8 mouse cellular contexts compared by ENCODE assay signal in the genomic region with DNA sequence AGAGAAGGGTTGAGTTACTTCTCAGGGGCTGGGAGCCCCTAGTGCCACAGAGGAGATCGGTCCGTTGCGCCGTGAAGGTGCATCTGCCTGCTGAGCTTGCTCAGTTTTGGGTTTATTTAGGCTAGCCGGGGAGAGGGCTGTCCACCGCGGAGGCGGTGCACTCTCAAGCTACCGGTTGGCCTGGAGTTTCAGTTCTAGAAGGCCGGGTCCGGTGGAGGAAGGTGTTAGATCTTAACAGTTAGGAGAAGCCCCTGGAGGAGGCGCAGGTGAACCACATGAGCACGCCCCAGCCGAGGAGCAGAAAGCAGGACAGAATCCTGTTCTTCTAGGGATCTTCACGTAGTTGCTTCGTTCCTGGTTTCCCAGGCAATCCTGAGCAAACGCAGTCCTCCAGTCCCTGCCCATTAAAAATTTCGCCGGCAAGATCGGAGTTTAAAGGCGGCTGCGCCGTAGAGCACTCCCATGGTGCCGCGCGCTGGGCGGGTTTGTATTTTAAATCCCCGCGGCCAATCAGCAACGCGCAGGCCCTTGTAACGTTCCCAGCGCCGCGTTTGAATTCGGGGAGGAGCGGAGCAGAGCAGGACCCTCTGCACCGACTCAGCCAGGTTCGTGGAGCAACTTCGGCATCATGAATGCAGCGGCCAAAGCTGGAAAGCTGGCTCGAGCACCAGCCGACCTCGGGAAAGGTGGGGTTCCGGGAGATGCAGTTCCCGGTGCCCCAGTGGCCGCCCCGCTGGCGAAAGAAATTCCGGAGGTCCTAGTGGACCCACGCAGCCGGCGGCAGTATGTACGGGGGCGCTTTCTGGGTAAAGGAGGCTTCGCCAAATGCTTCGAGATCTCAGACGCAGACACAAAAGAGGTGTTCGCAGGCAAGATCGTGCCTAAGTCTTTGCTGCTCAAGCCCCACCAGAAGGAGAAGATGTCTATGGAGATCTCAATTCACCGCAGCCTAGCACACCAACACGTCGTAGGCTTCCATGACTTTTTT. TPM values are rescaled to one million over a fixed set of nuclear protein-coding genes. Genes with fewer than 3 reads are reported as not detected.
DNase-seq lines count a peak whose midpoint lies in the region; ATAC-seq lines count a peak whose summit lies in the region.

TSS of gene Plk1 (plus strand) at position 525 of the 988 bp plus-strand sequence.

- H3K27me3 ChIP-seq in embryonic facial prominence, embryonic 11.5 days (ENCODE audit: control insufficient read depth, insufficient read depth, low read length), result no peaks in the 10 kb centered on the region
- H3K27me3 ChIP-seq in limb, embryonic 10.5 days (ENCODE audit: low read depth, poor library complexity, severe bottlenecking), result no peaks in the 10 kb centered on the region
- H3K27me3 ChIP-seq in midbrain, embryonic 13.5 days, result no peaks in the 10 kb centered on the region

- DNase-seq in urinary bladder, adult 18-20 months (ENCODE audit: low spot score in 2 of 2), result peak; percentile 60 to 62
- DNase-seq in urinary bladder, postnatal 10 days (ENCODE audit: low spot score), result no peak
- DNase-seq in embryonic facial prominence, embryonic 11.5 days (ENCODE audit: low spot score), result peak; percentile 95
- peak; percentile 65 for DNase-seq in kidney, adult 11 months
- peak; percentile 92 for DNase-seq in limb, embryonic 10.5 days (ENCODE audit: low spot score)
- peak; percentile 46 to 65 for DNase-seq in spleen, adult 18-20 months

- H3K4me3 ChIP-seq in embryonic facial prominence, embryonic 11.5 days (ENCODE audit: low read depth, low read length), result peak within 1 kb of the TSS; percentile 73
- H3K4me3 ChIP-seq in limb, embryonic 10.5 days, result peak within 1 kb of the TSS; percentile 82
- H3K4me3 ChIP-seq in midbrain, embryonic 13.5 days (replicated peaks), result peak within 1 kb of the TSS; percentile 59

- WGBS in embryonic facial prominence, embryonic 11.5 days, result under 1% methylated on average over 63 of the region's 63 CpGs
- WGBS in limb, embryonic 10.5 days, result under 1% methylated on average over 63 of the region's 63 CpGs
- under 1% methylated on average over 63 of the region's 63 CpGs for WGBS in midbrain, embryonic 13.5 days

- H3K4me1 ChIP-seq in embryonic facial prominence, embryonic 11.5 days (ENCODE audit: control insufficient read depth, insufficient read depth, low read length), result peaks cover 4% of the 10 kb centered on the region; the same call in 1 of the 2 replicates
- H3K4me1 ChIP-seq in limb, embryonic 10.5 days, result peaks cover 35% of the 10 kb centered on the region
- peaks cover 43% of the 10 kb centered on the region for H3K4me1 ChIP-seq in midbrain, embryonic 13.5 days (replicated peaks)

- ATAC-seq in embryonic facial prominence, embryonic 11.5 days (replicated peaks; ENCODE audit: insufficient number of reproducible peaks, low FRiP score, low TSS enrichment, low read depth), result peak; percentile 89
- peak; percentile 85 for ATAC-seq in granulocyte monocyte progenitor cell, adult 5-6 weeks (replicated peaks; ENCODE audit: poor library complexity, severe bottlenecking)
- peak; percentile 94 for ATAC-seq in midbrain, embryonic 13.5 days

- H3K4me2 ChIP-seq in embryonic facial prominence, embryonic 11.5 days (ENCODE audit: low read depth, low read length), result peak within 1 kb of the TSS; percentile 88
- peak within 1 kb of the TSS; percentile 96 for H3K4me2 ChIP-seq in midbrain, embryonic 13.5 days (replicated peaks)

- H3K27ac ChIP-seq in embryonic facial prominence, embryonic 11.5 days (replicated peaks; ENCODE audit: low read depth, low read length), result peak within 1 kb of the TSS; percentile 87
- peak within 1 kb of the TSS; percentile 91 for H3K27ac ChIP-seq in limb, embryonic 10.5 days
- H3K27ac ChIP-seq in midbrain, embryonic 13.5 days, result peak within 1 kb of the TSS; percentile 68

- peaks cover 2% of the 10 kb centered on the region for H3K36me3 ChIP-seq in embryonic facial prominence, embryonic 11.5 days (replicated peaks; ENCODE audit: control insufficient read depth, insufficient read depth, low read depth, low read length)
- H3K36me3 ChIP-seq in limb, embryonic 10.5 days, result peaks cover 38% of the 10 kb centered on the region
- H3K36me3 ChIP-seq in midbrain, embryonic 13.5 days, result peaks cover 18% of the 10 kb centered on the region

- peak within 1 kb of the TSS; percentile 79 for H3K9ac ChIP-seq in embryonic facial prominence, embryonic 11.5 days (replicated peaks; ENCODE audit: low read length)
- peak within 1 kb of the TSS; percentile 79 for H3K9ac ChIP-seq in midbrain, embryonic 13.5 days (replicated peaks)

- no peaks in the 10 kb centered on the region for H3K9me3 ChIP-seq in embryonic facial prominence, embryonic 11.5 days (replicated peaks; ENCODE audit: control insufficient read depth, low read length)
- no peaks in the 10 kb centered on the region for H3K9me3 ChIP-seq in limb, embryonic 10.5 days (replicated peaks)
- no peaks in the 10 kb centered on the region for H3K9me3 ChIP-seq in midbrain, embryonic 13.5 days

RNA-seq across cellular contexts. Expression of gene Plk1, which starts in this region (rescaled TPM):
- polyA plus RNA-seq in embryonic facial prominence, embryonic 11.5 days (2014; fragmentation: Nextera tagmentation; extraction: Ambion mirVana), result 119 and 121 TPM in 2 replicates
- 13.4 and 25.5 TPM in 2 replicates for total RNA-seq in granulocyte monocyte progenitor cell, adult 5-6 weeks (2014; fragmentation: Nextera tagmentation)
- total RNA-seq in granulocyte monocyte progenitor cell, adult 5-6 weeks (2017), result 31.7 and 34.6 TPM in 2 replicates
- polyA plus RNA-seq in limb, embryonic 10.5 days (2016; fragmentation: Nextera tagmentation; extraction: Ambion mirVana), result 248 and 264 TPM in 2 replicates
- 54.5 and 55.2 TPM in 2 replicates for polyA plus RNA-seq in midbrain, embryonic 13.5 days (2015; fragmentation: Nextera tagmentation; extraction: Ambion mirVana)
